Mouse (Mus musculus) spleen, adult 2 months (tissue): ENCODE results near the gene Pole.

Experiments used
- CTCF ChIP-seq: fragments of 200-500 bp; IDR thresholded peaks from 2 replicates; pipeline ENCODE4 v1.5.1; 2011; ENCODE audit warnings: mild to moderate bottlenecking, inconsistent platforms; ENCODE audit not compliant: insufficient read depth, insufficient read length, insufficient replicate concordance; ENCODE audit errors: extremely low read depth
- POLR2A ChIP-seq: fragments of 200-500 bp; IDR thresholded peaks from 2 replicates; pipeline ENCODE4 v1.6.1; 2011; ENCODE audit warnings: low read depth, low read length, inconsistent platforms

GRCm38 (mm10) chr5:110338792-110339191 is 52.7 kb downstream of the Pole start:
- no peak for TF ChIP-seq CTCF
- no peak for TF ChIP-seq POLR2A
